Mouse (Mus musculus) intestine, embryonic 14.5 days (tissue): ENCODE measurements around the gene Ddx28. TPM values are rescaled to one million over a fixed set of nuclear protein-coding genes. Genes with fewer than 3 reads are reported as not detected.

ENCODE experiments used
- ATAC-seq: fragments of 200-750 bp; cut with Nextera tagmentation; replicated peaks from 2 replicates; pipeline ENCODE4 v1.8.0; 2017; ENCODE audit warnings: low read depth, moderate number of reproducible peaks, moderate TSS enrichment, moderate library complexity; ENCODE audit not compliant: low FRiP score, low TSS enrichment
- DNase-seq: peaks from one replicate; pipeline ENCODE4 v3.0.0-alpha.2; 2018; ENCODE audit warnings: low spot score
- H3K27ac ChIP-seq: fragments of 300-500 bp; sonication (generic); 2 replicates; pipeline ENCODE4 v1.5.1; 2014; ENCODE audit warnings: low read depth, mild to moderate bottlenecking, control low read depth
- H3K27me3 ChIP-seq: fragments of 300-500 bp; sonication (generic); replicated peaks from 2 replicates; pipeline ENCODE4 v1.6.1; 2014; ENCODE audit warnings: low read length, control low read depth; ENCODE audit not compliant: control insufficient read depth, insufficient read depth
- H3K36me3 ChIP-seq: fragments of 300-500 bp; sonication (generic); 2 replicates; pipeline ENCODE4 v1.6.1; 2014; ENCODE audit warnings: low read length, control low read depth; ENCODE audit not compliant: control insufficient read depth, insufficient read depth
- H3K4me1 ChIP-seq: fragments of 300-500 bp; sonication (generic); replicated peaks from 2 replicates; pipeline ENCODE4 v1.6.1; 2014; ENCODE audit warnings: low read length, control low read depth, mixed read lengths; ENCODE audit not compliant: control insufficient read depth, insufficient read depth
- H3K4me2 ChIP-seq: fragments of 300-500 bp; sonication (generic); 2 replicates; pipeline ENCODE4 v1.6.1; 2014; ENCODE audit warnings: low read length
- H3K4me3 ChIP-seq: fragments of 300-500 bp; sonication (generic); 2 replicates; pipeline ENCODE4 v1.5.1; 2014; ENCODE audit warnings: low read depth, low read length, control low read depth, mixed read lengths
- H3K9ac ChIP-seq: fragments of 300-500 bp; sonication (generic); 2 replicates; pipeline ENCODE4 v1.6.1; 2014; ENCODE audit warnings: mild to moderate bottlenecking, low read length
- H3K9me3 ChIP-seq: fragments of 300-500 bp; sonication (generic); 2 replicates; pipeline ENCODE4 v1.6.1; 2016; ENCODE audit warnings: low read length, control low read depth; ENCODE audit not compliant: control insufficient read depth
- WGBS: fragments of 180-500 bp; shearing (Covaris S2); extraction: QIAGEN DNeasy Blood & Tissue Kit; methylation state at CpG from one replicate; pipeline ENCODE4 v1.1.7; 2014; 5-methylcytosine and 5-hydroxymethylcytosine counted together
- polyA plus RNA-seq: library from polyadenylated mRNA; unstranded; fragments of >200 nt; fragmentation: Nextera tagmentation; extraction: Ambion mirVana; gene quantifications from 2 replicates; pipeline ENCODE4 v1.2.1, GENCODE M21; 2014

Gene Ddx28
- polyA plus RNA-seq, 1 experiment from 2014 or later = 16.9 TPM

DNA sequence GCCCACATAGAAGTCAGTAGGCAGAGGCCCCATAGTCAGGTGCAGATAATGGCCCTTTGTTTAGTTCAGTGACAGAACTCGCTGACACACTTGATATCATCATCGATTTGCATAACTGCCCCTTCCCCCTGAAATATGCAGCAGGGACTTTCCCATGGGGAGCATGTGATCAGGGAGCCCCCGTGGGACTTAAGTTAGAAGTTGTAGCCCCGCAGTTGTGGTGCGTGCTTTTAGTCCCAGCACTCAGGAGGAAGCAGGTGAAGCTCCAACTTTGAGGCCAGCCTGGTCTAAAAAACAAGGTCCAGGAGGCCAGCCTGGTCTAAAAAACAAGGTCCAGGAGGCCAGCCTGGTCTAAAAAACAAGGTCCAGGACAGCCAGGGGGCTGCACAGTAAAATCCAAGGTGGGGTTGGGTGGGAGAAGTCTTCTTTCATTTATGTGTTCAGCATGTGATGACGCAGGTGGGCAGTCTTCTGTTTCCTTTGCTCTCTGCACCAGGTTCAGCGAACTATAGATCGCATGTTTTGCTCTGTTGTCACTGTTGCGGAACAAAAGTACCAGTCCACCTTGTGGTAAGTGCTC lies 40.9 kb upstream of the Ddx28 start:
- DNase-seq = no peak
- Histone ChIP-seq H3K27me3 (no peaks in the 10 kb centered on the region), H3K9ac (no peak overlapping the region), H3K9me3 (no peaks in the 10 kb centered on the region), H3K4me2 (no peak overlapping the region), H3K4me3 (no peak overlapping the region), H3K4me1 (no peaks in the 10 kb centered on the region), H3K36me3 (peaks cover 20% of the 10 kb centered on the region), H3K27ac (0 out of 2 replicates have a peak overlapping the region, but pooled peaks have one; percentile 16)
- no peak for ATAC-seq
- 83% methylated on average over 9 of the region's 9 CpGs for WGBS

DNA sequence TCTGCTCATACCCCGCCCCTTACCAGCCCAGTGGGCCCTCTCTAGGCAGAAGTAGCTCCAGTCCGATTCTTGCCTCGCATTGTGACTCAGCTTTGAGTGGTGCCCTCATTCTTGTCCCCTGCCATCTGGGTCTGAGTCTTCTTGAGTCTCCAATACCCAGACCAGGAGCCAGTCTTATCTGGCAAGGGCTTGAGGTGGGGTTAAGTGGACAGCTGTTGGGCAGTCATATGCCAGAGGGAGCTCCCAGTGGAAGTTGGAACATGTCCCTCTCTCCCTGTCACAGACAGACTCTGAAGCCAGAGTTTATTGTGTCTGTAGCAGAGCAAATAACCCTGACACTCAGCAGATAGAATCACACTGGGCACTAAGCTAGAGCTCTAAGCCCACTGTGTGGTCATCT lies 39.4 kb upstream of the Ddx28 start:
- Histone ChIP-seq H3K9me3 (no peaks in the 10 kb centered on the region), H3K27me3 (no peaks in the 10 kb centered on the region), H3K4me3 (no peak overlapping the region), H3K36me3 (peaks cover 20% of the 10 kb centered on the region), H3K9ac (no peak overlapping the region), H3K4me1 (no peaks in the 10 kb centered on the region), H3K4me2 (no peak overlapping the region), H3K27ac (no peak overlapping the region)
- no peak for ATAC-seq
- 94% methylated on average over 3 of the region's 3 CpGs for WGBS
- no peak for DNase-seq

DNA sequence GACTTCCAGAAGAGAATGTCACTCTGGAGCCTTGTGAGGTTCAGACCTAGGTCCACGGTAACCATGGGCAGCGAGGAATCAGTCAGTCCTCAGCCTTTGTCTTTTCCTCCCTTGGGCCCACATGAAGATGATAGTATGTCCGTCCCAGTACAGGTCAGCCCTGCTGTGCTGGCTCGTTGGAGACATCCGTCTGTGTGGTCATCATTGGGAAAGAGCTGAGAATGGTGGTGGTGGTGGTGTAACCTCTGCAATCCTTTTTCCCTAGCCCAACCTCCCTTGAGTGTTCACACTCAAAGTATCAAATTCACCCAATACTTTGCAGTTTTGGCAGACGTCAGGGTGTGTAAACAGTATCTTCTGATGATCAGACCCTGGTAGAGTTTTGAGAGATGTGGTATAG lies 38.2 kb upstream of the Ddx28 start:
- no peak overlapping the region for H3K9ac ChIP-seq
- H3K4me3 ChIP-seq = no peak overlapping the region
- H3K27ac ChIP-seq = no peak overlapping the region
- H3K9me3 ChIP-seq = no peaks in the 10 kb centered on the region
- no peak overlapping the region for H3K4me2 ChIP-seq
- no peak for ATAC-seq
- no peaks in the 10 kb centered on the region for H3K27me3 ChIP-seq
- no peak for DNase-seq
- H3K4me1 ChIP-seq = no peaks in the 10 kb centered on the region
- 91% methylated on average over 6 of the region's 6 CpGs for WGBS
- H3K36me3 ChIP-seq = peaks cover 23% of the 10 kb centered on the region

DNA sequence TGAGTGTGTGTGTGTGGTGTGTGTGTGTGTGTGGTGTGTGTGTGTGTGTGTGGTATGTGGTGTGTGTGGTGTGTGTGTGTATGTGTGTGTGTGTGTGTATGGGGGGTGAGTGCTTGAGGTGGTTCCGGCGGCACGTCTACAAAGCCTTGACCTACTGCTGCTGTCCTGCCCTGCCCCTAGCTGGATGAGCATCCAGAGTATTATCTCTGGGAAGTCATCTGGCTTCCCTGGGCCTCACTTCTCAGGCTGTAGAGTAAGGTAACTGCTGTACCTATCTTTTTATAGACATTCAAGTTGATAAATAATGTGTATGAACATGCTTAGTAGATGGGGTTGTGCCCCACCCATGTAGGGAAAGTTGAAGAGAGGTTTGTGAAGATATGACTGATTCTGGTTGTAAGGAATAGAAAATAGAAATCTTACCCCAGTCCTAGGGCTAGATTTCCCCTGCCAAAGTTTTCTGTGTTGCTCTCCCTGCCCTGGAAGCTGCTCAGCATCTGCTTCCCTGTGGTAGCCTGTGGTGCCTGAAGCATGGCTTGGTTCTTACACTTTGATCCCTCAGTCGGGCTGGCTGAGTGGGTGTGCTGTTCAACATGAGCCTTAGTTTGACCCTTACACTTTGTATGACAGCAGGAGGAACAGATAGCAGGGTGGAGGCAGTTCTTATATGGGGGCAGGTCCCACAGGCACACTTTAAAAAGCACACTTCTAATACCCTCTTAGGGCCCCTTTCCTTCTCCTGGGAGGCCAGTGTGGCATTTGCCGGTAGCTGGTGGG lies 36.4 kb upstream of the Ddx28 start:
- Histone ChIP-seq H3K27me3 (no peaks in the 10 kb centered on the region), H3K36me3 (peaks cover 24% of the 10 kb centered on the region), H3K9me3 (no peaks in the 10 kb centered on the region), H3K27ac (no peak overlapping the region), H3K4me2 (no peak overlapping the region), H3K4me3 (no peak overlapping the region), H3K4me1 (no peaks in the 10 kb centered on the region), H3K9ac (no peak overlapping the region)
- ATAC-seq (no peak), DNase-seq (no peak)
- WGBS = 91% methylated on average over 5 of the region's 5 CpGs

DNA sequence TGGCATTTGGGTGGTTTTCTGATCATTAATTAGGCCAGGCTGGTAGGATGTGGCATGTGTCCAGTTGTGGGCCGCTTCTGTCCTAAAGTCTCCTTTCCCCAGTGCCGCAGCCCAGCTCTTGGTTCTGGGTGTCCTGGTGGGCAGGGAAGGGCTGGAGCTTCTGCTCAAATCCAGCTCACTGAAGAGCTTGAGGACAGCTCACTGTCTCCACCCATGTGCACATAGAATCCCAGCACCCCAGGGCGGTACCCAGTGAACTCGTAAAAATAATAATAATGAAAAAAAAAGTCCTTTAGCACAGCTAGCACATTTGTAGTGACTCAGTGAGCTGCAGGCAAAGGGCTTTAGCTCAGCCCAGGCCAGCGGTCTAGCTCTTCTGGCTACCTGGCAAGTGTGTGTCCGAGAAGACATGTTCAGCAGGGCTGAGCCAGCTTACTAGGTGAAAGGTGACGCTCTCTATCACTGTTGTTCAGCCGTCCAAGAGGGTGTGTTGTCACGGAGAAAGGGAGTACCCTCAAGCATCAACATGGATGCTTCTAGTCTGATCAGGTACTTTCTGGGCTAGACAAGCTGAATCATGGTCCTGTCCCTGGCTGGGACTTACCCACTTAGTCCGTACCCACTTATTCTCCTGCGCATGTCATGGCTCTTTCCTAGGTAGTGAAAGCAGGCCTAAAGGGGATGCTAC lies 35.3 kb upstream of the Ddx28 start:
- no peak overlapping the region for H3K27ac ChIP-seq
- ATAC-seq (no peak), DNase-seq (no peak)
- no peaks in the 10 kb centered on the region for H3K27me3 ChIP-seq
- peaks cover 25% of the 10 kb centered on the region for H3K36me3 ChIP-seq
- no peaks in the 10 kb centered on the region for H3K4me1 ChIP-seq
- no peaks in the 10 kb centered on the region for H3K9me3 ChIP-seq
- no peak overlapping the region for H3K9ac ChIP-seq
- 91% methylated on average over 11 of the region's 11 CpGs for WGBS
- H3K4me3 ChIP-seq = no peak overlapping the region
- no peak overlapping the region for H3K4me2 ChIP-seq

DNA sequence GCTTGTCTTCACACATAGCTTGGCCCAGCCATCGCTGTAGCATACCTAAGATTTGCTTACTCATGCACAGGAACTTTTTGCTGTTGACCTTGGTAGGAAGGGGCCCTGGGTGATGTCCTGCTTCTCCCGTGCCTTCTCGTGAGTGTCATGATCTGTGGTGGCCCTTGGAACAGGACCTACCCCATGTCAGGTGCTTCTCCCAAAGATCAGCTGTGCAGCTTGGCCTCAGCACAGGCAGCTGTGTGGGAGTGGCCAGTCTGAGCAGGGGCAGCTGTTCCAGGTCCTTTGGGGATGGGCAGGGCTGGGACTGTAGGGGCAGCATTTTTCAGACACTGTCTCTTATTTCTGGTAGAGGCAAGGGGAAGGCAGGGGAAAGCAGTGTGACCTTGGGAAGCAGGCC lies 32.5 kb upstream of the Ddx28 start:
- Histone ChIP-seq H3K9me3 (no peaks in the 10 kb centered on the region), H3K9ac (no peak overlapping the region), H3K36me3 (peaks cover 12% of the 10 kb centered on the region), H3K4me2 (no peak overlapping the region), H3K27ac (no peak overlapping the region), H3K4me3 (no peak overlapping the region), H3K4me1 (no peaks in the 10 kb centered on the region), H3K27me3 (no peaks in the 10 kb centered on the region)
- ATAC-seq = no peak
- no peak for DNase-seq
- 72% methylated on average over 3 of the region's 3 CpGs for WGBS

DNA sequence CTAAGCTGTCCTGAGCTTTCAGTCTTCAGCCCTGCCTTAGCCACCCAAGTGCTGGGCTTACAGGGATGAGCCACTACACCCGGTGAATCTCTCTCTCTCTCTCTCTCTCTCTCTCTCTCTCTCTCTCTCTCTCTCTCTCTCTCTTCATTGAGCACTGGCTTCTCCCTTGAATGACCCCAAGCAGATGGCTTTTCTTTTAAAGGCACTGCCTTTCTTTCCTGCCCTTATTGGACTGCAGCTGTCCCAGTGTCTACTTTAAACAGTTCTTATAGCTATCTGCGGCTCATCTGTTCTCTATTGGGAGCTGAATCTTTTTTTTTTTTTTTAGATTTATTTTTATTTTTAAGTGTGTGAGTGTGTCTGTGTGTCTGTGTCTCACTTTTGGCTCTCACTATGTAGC lies 31.4 kb upstream of the Ddx28 start:
- 63% methylated on average over 2 of the region's 2 CpGs for WGBS
- ATAC-seq = no peak
- Histone ChIP-seq H3K4me2 (no peak overlapping the region), H3K36me3 (peaks cover 12% of the 10 kb centered on the region), H3K27me3 (no peaks in the 10 kb centered on the region), H3K9me3 (no peaks in the 10 kb centered on the region), H3K27ac (no peak overlapping the region), H3K4me1 (no peaks in the 10 kb centered on the region), H3K4me3 (no peak overlapping the region), H3K9ac (no peak overlapping the region)
- DNase-seq = no peak

DNA sequence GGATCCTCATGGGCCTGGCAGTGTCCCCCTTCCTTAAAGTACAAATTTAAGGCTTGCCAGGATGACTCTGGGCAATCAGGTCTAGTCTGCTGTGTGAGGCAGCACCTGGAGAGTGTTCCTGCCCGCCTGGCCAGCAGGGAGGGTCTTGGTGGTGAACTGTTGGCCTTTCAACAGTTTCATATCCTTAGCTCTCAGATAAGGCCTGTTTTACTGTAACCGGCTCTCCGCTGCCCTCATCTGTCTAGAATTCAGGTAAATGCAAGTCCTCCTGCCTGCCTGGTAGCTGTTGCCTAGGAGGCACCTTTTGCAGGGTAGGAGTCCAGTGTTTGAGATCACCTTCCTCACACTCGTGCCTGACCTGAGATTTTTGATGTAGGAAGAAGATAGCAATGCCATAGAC lies 28.5 kb upstream of the Ddx28 start:
- H3K4me1 ChIP-seq = no peaks in the 10 kb centered on the region
- 64% methylated on average over 4 of the region's 4 CpGs for WGBS
- H3K27me3 ChIP-seq = no peaks in the 10 kb centered on the region
- DNase-seq = no peak
- ATAC-seq = no peak
- peaks cover 12% of the 10 kb centered on the region for H3K36me3 ChIP-seq
- H3K4me2 ChIP-seq = no peak overlapping the region
- H3K9me3 ChIP-seq = no peaks in the 10 kb centered on the region
- no peak overlapping the region for H3K9ac ChIP-seq
- no peak overlapping the region for H3K4me3 ChIP-seq
- H3K27ac ChIP-seq = no peak overlapping the region
